Mouse (Mus musculus) heart, adult 2 months (tissue): Measurements from ENCODE around the gene Lpcat3.

Experiments
- CTCF ChIP-seq: fragments of 200-600 bp; IDR thresholded peaks from 2 replicates; pipeline ENCODE4 v1.8.1; 2022; ENCODE audit warnings: antibody characterized with exemption, mild to moderate bottlenecking, moderate library complexity
- POLR2A ChIP-seq: fragments of 200-500 bp; IDR thresholded peaks from 2 replicates; pipeline ENCODE4 v1.6.1; 2011; ENCODE audit warnings: mild to moderate bottlenecking, low read depth, low read length, control low read depth; ENCODE audit not compliant: insufficient read depth

GRCm38 (mm10) chr6:124737040-124737439, 74.2 kb downstream of the Lpcat3 start:
- TF ChIP-seq POLR2A (no peak), CTCF (no peak)
